Mouse (Mus musculus): Measurements from ENCODE around the gene Lrrc8d.

GRCm38 (mm10) chr5:105858754-105859694 lies 159.3 kb downstream of the Lrrc8d start:
- TF ChIP-seq POLR2A (IDR thresholded peaks at IDR 0.05; ENCODE audit: insufficient read length, low read depth) (no peak), MYOD1 (IDR thresholded peaks at IDR 0.05; ENCODE audit: control insufficient read depth in 1 of 3, insufficient read length in 2 of 3, low read depth in 2 of 3) (no peak), USF1 (IDR thresholded peaks at IDR 0.05; ENCODE audit: low read depth) (no peak), MAX (IDR thresholded peaks at IDR 0.05; ENCODE audit: low read depth) (no peak), CEBPB (IDR thresholded peaks at IDR 0.05; ENCODE audit: insufficient read depth, poor library complexity, severe bottlenecking) (no peak), E2F4 (IDR thresholded peaks at IDR 0.05; ENCODE audit: insufficient read depth) (no peak), MYOG (IDR thresholded peaks at IDR 0.05; ENCODE audit: control insufficient read depth in 1 of 3, insufficient read depth in 1 of 3, insufficient read length in 2 of 3, low read depth in 2 of 3) (no peak), TCF12 (IDR thresholded peaks at IDR 0.05; ENCODE audit: insufficient read depth, poor library complexity, severe bottlenecking) (no peak), SRF (IDR thresholded peaks at IDR 0.05; ENCODE audit: control insufficient read depth, insufficient read length, low read depth) (no peak), POLR2AphosphoS2 (IDR thresholded peaks at IDR 0.05; ENCODE audit: insufficient read length, low read depth) (no peak)

Data from myocyte (in vitro differentiated cells).